Mouse (Mus musculus) midbrain, postnatal 0 days (tissue): ENCODE results near the gene Nrxn3. TPM values are rescaled to one million over a fixed set of nuclear protein-coding genes. Genes with fewer than 3 reads are reported as not detected.

Experiments used
- ATAC-seq: fragments of 200-750 bp; cut with Nextera tagmentation; 2 replicates; pipeline ENCODE4 v1.8.0; 2017; ENCODE audit warnings: moderate number of reproducible peaks, mild to moderate bottlenecking, moderate TSS enrichment, moderate library complexity; ENCODE audit not compliant: low FRiP score
- DNase-seq: peaks from one replicate; pipeline ENCODE4 v3.0.0-alpha.2; 2015; ENCODE audit warnings: low spot score
- H3K27ac ChIP-seq: fragments of 300-500 bp; sonication (generic); 2 replicates; pipeline ENCODE4 v1.5.1; 2014; ENCODE audit warnings: low read depth, mild to moderate bottlenecking, low read length, mixed read lengths
- H3K27me3 ChIP-seq: fragments of 300-500 bp; sonication (generic); 2 replicates; pipeline ENCODE4 v1.6.1; 2014; ENCODE audit warnings: low read length, control low read depth, mixed read lengths; ENCODE audit not compliant: insufficient read depth
- H3K36me3 ChIP-seq: fragments of 300-500 bp; sonication (generic); 2 replicates; pipeline ENCODE4 v1.6.1; 2014; ENCODE audit warnings: low read length, control low read depth, mixed read lengths; ENCODE audit not compliant: insufficient read depth
- H3K4me1 ChIP-seq: fragments of 300-500 bp; sonication (generic); 2 replicates; pipeline ENCODE4 v1.6.1; 2014; ENCODE audit warnings: mild to moderate bottlenecking, control low read depth, antibody characterized with exemption, low read length, mixed read lengths; ENCODE audit not compliant: insufficient read depth
- H3K4me2 ChIP-seq: fragments of 300-500 bp; sonication (generic); 2 replicates; pipeline ENCODE4 v1.6.1; 2014; ENCODE audit warnings: low read depth, mild to moderate bottlenecking, low read length, mixed read lengths; ENCODE audit not compliant: poor library complexity, severe bottlenecking
- H3K4me3 ChIP-seq: fragments of 300-500 bp; sonication (generic); 2 replicates; pipeline ENCODE4 v1.5.1; 2014; ENCODE audit warnings: low read depth, mild to moderate bottlenecking, low read length, moderate library complexity
- H3K9ac ChIP-seq: fragments of 300-500 bp; sonication (generic); replicated peaks from 2 replicates; pipeline ENCODE4 v1.6.1; 2014; ENCODE audit warnings: mild to moderate bottlenecking, low read length, moderate library complexity, mixed read lengths; ENCODE audit not compliant: poor library complexity, severe bottlenecking
- H3K9me3 ChIP-seq: fragments of 300-500 bp; sonication (generic); 2 replicates; pipeline ENCODE4 v1.6.1; 2016; ENCODE audit warnings: low read length, control low read depth
- CTCF ChIP-seq: IDR thresholded peaks from 2 replicates; pipeline ENCODE4 v1.5.1; 2016; ENCODE audit warnings: antibody characterized with exemption, mild to moderate bottlenecking
- WGBS: fragments of 180-500 bp; shearing (Covaris S2); extraction: QIAGEN DNeasy Blood & Tissue Kit; methylation state at CpG from one replicate; pipeline ENCODE4 v1.1.7; 2014; 5-methylcytosine and 5-hydroxymethylcytosine counted together
- polyA plus RNA-seq: library from polyadenylated mRNA; unstranded; fragments of >200 nt; fragmentation: Nextera tagmentation; extraction: Ambion mirVana; gene quantifications from 2 replicates; pipeline ENCODE4 v1.2.1, GENCODE M21; 2015
- total RNA-seq: library from RNA; depleted of rRNA; stranded (reverse); fragments of >200 nt; gene quantifications from 2 replicates; pipeline ENCODE4 v1.2.3, GENCODE M21; 2014

Nrxn3 gene
- total and polyA plus RNA-seq, 2 experiments from 2014 or later, result 80.8 to 88.2 TPM

- TF ChIP-seq CTCF, result no peak
- no peaks in the 10 kb centered on the region for H3K4me1 ChIP-seq
- no peak overlapping the region for H3K9ac ChIP-seq
- H3K27ac ChIP-seq, result 0 out of 2 replicates have a peak overlapping the region, but pooled peaks have one; percentile 18
- H3K9me3 ChIP-seq, result no peaks in the 10 kb centered on the region
- 8% methylated on average over 2 of the region's 2 CpGs for WGBS
- DNase-seq (peak; percentile 84), ATAC-seq (peak; percentile 82)
- no peaks in the 10 kb centered on the region for H3K36me3 ChIP-seq
- no peak overlapping the region for H3K4me3 ChIP-seq
- no peak overlapping the region for H3K4me2 ChIP-seq
- H3K27me3 ChIP-seq, result no peaks in the 10 kb centered on the region
Measured at GRCm38 (mm10) chr12:88910761-88911160, 188.1 kb downstream of the Nrxn3 start.

DNA sequence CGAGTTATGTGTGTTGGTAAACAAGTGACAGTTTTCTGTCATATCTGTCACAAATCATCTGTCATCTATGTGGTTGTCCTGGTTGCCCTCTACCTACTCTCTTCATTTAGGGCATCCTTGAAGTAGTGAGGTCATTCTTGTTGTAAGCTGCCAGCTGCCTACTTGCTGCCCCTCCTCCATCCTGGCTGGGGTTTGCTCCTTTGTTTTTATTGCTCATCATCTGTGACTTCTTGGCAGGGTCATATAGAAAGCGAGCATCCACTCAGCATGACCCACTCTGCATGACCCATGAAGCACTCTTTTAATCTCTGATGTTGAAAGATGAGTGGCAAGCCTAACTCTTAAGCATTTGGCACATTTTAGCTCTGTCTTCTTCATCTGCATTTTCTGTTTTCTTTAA, 194.1 kb downstream of the Nrxn3 start:
- Histone ChIP-seq H3K4me2 (no peak overlapping the region), H3K36me3 (no peaks in the 10 kb centered on the region), H3K27me3 (no peaks in the 10 kb centered on the region), H3K27ac (no peak overlapping the region), H3K4me1 (no peaks in the 10 kb centered on the region), H3K4me3 (no peak overlapping the region), H3K9me3 (no peaks in the 10 kb centered on the region), H3K9ac (no peak overlapping the region)
- ATAC-seq (no peak), DNase-seq (peak; percentile 21)
- no peak for TF ChIP-seq CTCF
- 72% methylated on average over 2 of the region's 2 CpGs for WGBS

- DNase-seq (no peak), ATAC-seq (no peak)
- Histone ChIP-seq H3K4me2 (no peak overlapping the region), H3K9me3 (no peaks in the 10 kb centered on the region), H3K27me3 (no peaks in the 10 kb centered on the region), H3K4me1 (no peaks in the 10 kb centered on the region), H3K4me3 (no peak overlapping the region), H3K9ac (no peak overlapping the region), H3K36me3 (no peaks in the 10 kb centered on the region), H3K27ac (no peak overlapping the region)
- TF ChIP-seq CTCF, result no peak
- 60% methylated on average over 3 of the region's 3 CpGs for WGBS
Measured at GRCm38 (mm10) chr12:88924896-88925295, 202.2 kb downstream of the Nrxn3 start.

DNA sequence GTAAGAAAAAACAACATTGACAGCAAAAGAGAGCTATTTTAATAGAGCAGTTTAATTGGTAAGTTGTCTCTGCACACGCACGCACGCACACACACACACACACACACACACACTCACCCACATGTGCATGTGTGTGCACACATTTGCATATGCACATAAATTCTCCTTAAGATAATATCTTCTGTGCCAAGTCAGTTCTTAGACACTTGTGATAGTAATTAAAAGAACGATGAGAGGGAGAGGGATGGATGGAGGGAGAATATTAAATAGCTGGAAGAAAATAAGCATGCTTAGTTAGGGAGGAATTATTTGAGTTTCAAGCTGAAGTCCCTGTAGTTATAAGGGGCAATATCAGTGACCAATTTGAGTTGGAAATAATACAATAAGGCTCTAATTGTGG, 203.6 kb downstream of the Nrxn3 start:
- ATAC-seq, result no peak
- 74% methylated on average over 4 of the region's 4 CpGs for WGBS
- Histone ChIP-seq H3K4me1 (no peaks in the 10 kb centered on the region), H3K9ac (no peak overlapping the region), H3K36me3 (no peaks in the 10 kb centered on the region), H3K9me3 (no peaks in the 10 kb centered on the region), H3K4me3 (no peak overlapping the region), H3K4me2 (no peak overlapping the region), H3K27ac (no peak overlapping the region), H3K27me3 (no peaks in the 10 kb centered on the region)
- no peak for TF ChIP-seq CTCF
- DNase-seq, result no peak

DNA sequence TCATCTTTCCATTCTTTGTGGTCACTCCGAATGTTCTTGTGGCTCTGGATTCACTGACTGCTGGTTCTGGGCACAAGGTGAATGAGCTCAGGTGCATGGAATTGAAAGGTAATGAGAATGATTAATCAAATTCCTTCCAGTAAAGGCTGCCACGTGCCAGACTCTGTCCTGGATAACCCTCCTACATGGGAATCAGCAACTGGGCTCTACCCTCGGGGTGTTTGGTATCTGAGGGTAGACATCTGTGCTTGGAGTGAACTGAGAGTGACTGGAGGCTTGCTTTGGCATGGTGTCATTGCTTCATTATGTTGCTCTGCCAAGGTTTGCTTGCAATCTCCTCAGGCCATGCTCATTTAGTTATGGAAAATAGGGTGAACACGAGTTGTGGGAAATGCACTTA, 209.0 kb downstream of the Nrxn3 start:
- 72% methylated on average over 4 of the region's 4 CpGs for WGBS
- TF ChIP-seq CTCF, result no peak
- H3K27ac ChIP-seq, result no peak overlapping the region
- H3K9me3 ChIP-seq, result no peaks in the 10 kb centered on the region
- DNase-seq, result peak; percentile 58
- H3K9ac ChIP-seq, result no peak overlapping the region
- no peak overlapping the region for H3K4me2 ChIP-seq
- H3K27me3 ChIP-seq, result no peaks in the 10 kb centered on the region
- no peaks in the 10 kb centered on the region for H3K4me1 ChIP-seq
- no peak for ATAC-seq
- H3K4me3 ChIP-seq, result no peak overlapping the region
- no peaks in the 10 kb centered on the region for H3K36me3 ChIP-seq

DNA sequence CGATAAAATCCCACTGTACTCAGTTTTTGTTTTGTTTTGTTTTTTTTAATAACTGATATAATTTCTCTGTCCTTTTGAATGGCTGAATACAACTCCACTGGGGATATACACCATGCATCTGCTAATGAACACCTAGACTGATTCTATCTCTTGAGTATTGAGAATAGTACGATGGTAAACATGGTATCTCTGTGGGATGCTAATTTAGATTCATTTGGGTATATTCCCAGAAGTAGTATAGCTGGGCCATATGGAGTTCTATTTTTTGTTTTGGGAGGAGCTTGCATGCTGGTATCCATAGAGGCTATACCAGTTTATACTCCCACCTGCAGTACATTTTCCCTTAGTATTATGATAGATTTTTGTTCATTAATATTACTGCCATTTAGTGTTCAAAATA, 217.0 kb downstream of the Nrxn3 start:
- Histone ChIP-seq H3K4me3 (no peak overlapping the region), H3K27ac (no peak overlapping the region), H3K4me1 (no peaks in the 10 kb centered on the region), H3K27me3 (no peaks in the 10 kb centered on the region), H3K4me2 (no peak overlapping the region), H3K36me3 (no peaks in the 10 kb centered on the region), H3K9ac (no peak overlapping the region), H3K9me3 (no peaks in the 10 kb centered on the region)
- TF ChIP-seq CTCF, result no peak
- DNase-seq (no peak), ATAC-seq (no peak)
- WGBS, result 80% methylated on average over 2 of the region's 2 CpGs

DNA sequence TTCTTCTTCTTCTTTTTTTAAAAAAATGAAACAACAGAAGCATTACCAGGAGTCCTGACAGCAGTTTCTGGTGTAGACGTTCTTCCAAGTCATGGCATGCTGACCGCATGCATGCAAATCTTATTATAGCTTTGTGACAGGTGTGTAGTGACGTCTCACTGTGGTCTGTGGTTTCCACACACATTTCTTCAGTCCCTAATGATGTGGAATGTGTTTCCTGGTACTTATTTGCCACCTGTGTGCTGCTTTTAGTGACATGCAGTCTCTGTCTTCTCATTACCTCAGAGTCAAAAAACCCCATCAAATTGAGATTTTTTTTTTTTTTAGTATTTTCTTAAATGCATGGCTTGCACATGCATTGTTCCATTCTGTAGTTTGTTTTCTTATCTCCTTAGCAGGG, 222.3 kb downstream of the Nrxn3 start:
- Histone ChIP-seq H3K27me3 (no peaks in the 10 kb centered on the region), H3K9me3 (no peaks in the 10 kb centered on the region), H3K4me1 (no peaks in the 10 kb centered on the region), H3K4me3 (no peak overlapping the region), H3K9ac (no peak overlapping the region), H3K36me3 (no peaks in the 10 kb centered on the region), H3K4me2 (no peak overlapping the region), H3K27ac (no peak overlapping the region)
- 52% methylated on average over 3 of the region's 3 CpGs for WGBS
- DNase-seq, result no peak
- TF ChIP-seq CTCF, result no peak
- ATAC-seq, result no peak
